Comparison of ENCODE assay signal across 28 mouse cellular contexts in genomic region chr12:72036097-72036661, GRCm38 (mm10). TPM values are rescaled to one million over a fixed set of nuclear protein-coding genes. Genes with fewer than 3 reads are reported as not detected.
DNase-seq lines count a peak whose midpoint lies in the region; ATAC-seq lines count a peak whose summit lies in the region.
"Had no signal": no experiment of that assay in that cellular context is flagged by ENCODE, and none has a peak within 500 bp of the region (broad histone marks: within the 10 kb centered on the region; RNA-seq: fewer than 3 reads in every experiment).

No protein-coding gene starts in this region.

- H3K9ac ChIP-seq in heart, embryonic 11.5 days (ENCODE audit: low read depth, low read length): no peak overlapping the region
- H3K9ac ChIP-seq in heart, embryonic 16.5 days (ENCODE audit: low read length): 0 out of 2 replicates have a peak overlapping the region, but pooled peaks have one; percentile 31
- no peak overlapping the region for H3K9ac ChIP-seq in lung, embryonic 16.5 days (ENCODE audit: low read length)
- H3K9ac ChIP-seq: forebrain, postnatal 0 days; hindbrain, embryonic 12.5 days; liver, embryonic 12.5 days; liver, postnatal 0 days; midbrain, embryonic 13.5 days; neural tube, embryonic 13.5 days had no signal

- no peak for DNase-seq in heart, postnatal 4 days
- no peak for DNase-seq in heart, adult 9 months (ENCODE audit: low spot score in 2 of 2)
- no peak for DNase-seq in lung, postnatal 36 days
- DNase-seq in gastrocnemius, postnatal 25 days: no peak
- DNase-seq in adrenal gland, adult 18-20 months (ENCODE audit: low spot score in 2 of 2): no peak
- DNase-seq: adrenal gland, adult 2 months; adrenal gland, postnatal 36 days; cerebellum, adult 2 months; cerebellum, postnatal 14 days; forebrain, postnatal 0 days; kidney, adult 9 months; kidney, postnatal 10 days; layer of hippocampus, postnatal 36 days; left cerebral cortex, postnatal 4 days; liver, postnatal 0 days; right cerebral cortex, postnatal 4 days; thymus, postnatal 14 days had no signal

- H3K4me1 ChIP-seq in heart, embryonic 11.5 days (ENCODE audit: control insufficient read depth, insufficient read depth, low read length): peaks cover 21% of the 10 kb centered on the region
- peaks cover 24% of the 10 kb centered on the region for H3K4me1 ChIP-seq in heart, embryonic 16.5 days (ENCODE audit: control insufficient read depth, insufficient read depth, low read length)
- H3K4me1 ChIP-seq in lung, embryonic 16.5 days (replicated peaks; ENCODE audit: control insufficient read depth, insufficient read depth, low read length): peaks cover 4% of the 10 kb centered on the region
- H3K4me1 ChIP-seq: hindbrain, embryonic 12.5 days; megakaryocyte, embryonic 14.5 days; midbrain, embryonic 13.5 days; neural tube, embryonic 13.5 days had no signal

- H3K4me3 ChIP-seq in heart, embryonic 11.5 days (ENCODE audit: low read depth, low read length): no peak overlapping the region
- no peak overlapping the region for H3K4me3 ChIP-seq in heart, embryonic 16.5 days (ENCODE audit: low read length)
- H3K4me3 ChIP-seq in lung, embryonic 16.5 days (ENCODE audit: low read length): no peak overlapping the region
- H3K4me3 ChIP-seq: erythroblast, embryonic 14.5 days; hindbrain, embryonic 12.5 days; liver, embryonic 12.5 days; megakaryocyte, embryonic 14.5 days; midbrain, embryonic 13.5 days; neural tube, embryonic 13.5 days had no signal

- H3K36me3 ChIP-seq in heart, embryonic 11.5 days (ENCODE audit: control insufficient read depth, insufficient read depth, low read length): no peaks in the 10 kb centered on the region
- no peaks in the 10 kb centered on the region; the same call in 1 of the 2 replicates for H3K36me3 ChIP-seq in heart, embryonic 16.5 days (ENCODE audit: control insufficient read depth, insufficient read depth)
- H3K36me3 ChIP-seq in lung, embryonic 16.5 days (ENCODE audit: control insufficient read depth, insufficient read depth, low read length): no peaks in the 10 kb centered on the region
- H3K36me3 ChIP-seq: hindbrain, embryonic 12.5 days; liver, embryonic 12.5 days; midbrain, embryonic 13.5 days; neural tube, embryonic 13.5 days had no signal

- H3K27me3 ChIP-seq in heart, embryonic 11.5 days (ENCODE audit: control insufficient read depth, insufficient read depth, low read length): no peaks in the 10 kb centered on the region
- no peaks in the 10 kb centered on the region for H3K27me3 ChIP-seq in heart, embryonic 16.5 days (ENCODE audit: control insufficient read depth, insufficient read depth, low read length)
- no peaks in the 10 kb centered on the region for H3K27me3 ChIP-seq in lung, embryonic 16.5 days (ENCODE audit: control insufficient read depth, insufficient read depth, low read depth, low read length)
- H3K27me3 ChIP-seq: hindbrain, embryonic 12.5 days; liver, embryonic 12.5 days; midbrain, embryonic 13.5 days; neural tube, embryonic 13.5 days had no signal

- no peak overlapping the region for H3K4me2 ChIP-seq in heart, embryonic 11.5 days
- no peak overlapping the region for H3K4me2 ChIP-seq in heart, embryonic 16.5 days (ENCODE audit: low read depth, low read length)
- H3K4me2 ChIP-seq in lung, embryonic 16.5 days (ENCODE audit: low read depth, low read length): no peak overlapping the region
- H3K4me2 ChIP-seq: hindbrain, embryonic 12.5 days; liver, embryonic 12.5 days; midbrain, embryonic 13.5 days; neural tube, embryonic 13.5 days had no signal

- no peaks in the 10 kb centered on the region for H3K9me3 ChIP-seq in heart, embryonic 11.5 days (replicated peaks; ENCODE audit: control insufficient read depth, low read length)
- peaks cover 4% of the 10 kb centered on the region for H3K9me3 ChIP-seq in heart, embryonic 16.5 days (replicated peaks; ENCODE audit: control insufficient read depth, low read length)
- no peaks in the 10 kb centered on the region for H3K9me3 ChIP-seq in lung, embryonic 16.5 days (ENCODE audit: control insufficient read depth, low read length)
- H3K9me3 ChIP-seq: hindbrain, embryonic 12.5 days; liver, embryonic 12.5 days; midbrain, embryonic 13.5 days; neural tube, embryonic 13.5 days had no signal

- no peak for ATAC-seq in heart, embryonic 11.5 days (replicated peaks; ENCODE audit: insufficient number of reproducible peaks, low FRiP score, low TSS enrichment)
- peak; percentile 67; the same call in 1 of the 2 replicates for ATAC-seq in heart, embryonic 16.5 days (replicated peaks; ENCODE audit: extremely low read depth, insufficient read depth, low FRiP score)
- ATAC-seq in lung, embryonic 16.5 days (ENCODE audit: low read depth): no peak
- ATAC-seq: forebrain, postnatal 0 days; hindbrain, postnatal 0 days; intestine, postnatal 0 days; liver, embryonic 12.5 days; liver, postnatal 0 days; midbrain, embryonic 13.5 days had no signal

- peak overlapping the region; percentile 62; the same call in 1 of the 2 replicates for H3K27ac ChIP-seq in heart, embryonic 11.5 days (ENCODE audit: low read depth, low read length)
- peak overlapping the region; percentile 77 for H3K27ac ChIP-seq in heart, embryonic 16.5 days (ENCODE audit: low read length)
- 0 out of 2 replicates have a peak overlapping the region, but pooled peaks have one; percentile 12 for H3K27ac ChIP-seq in lung, embryonic 16.5 days (ENCODE audit: low read length)
- H3K27ac ChIP-seq: hindbrain, embryonic 12.5 days; hindbrain, postnatal 0 days; liver, embryonic 12.5 days; midbrain, embryonic 13.5 days; neural tube, embryonic 13.5 days had no signal

- 23% methylated on average over 9 of the region's 9 CpGs for WGBS in heart, embryonic 11.5 days (ENCODE audit: insufficient replicate concordance)
- WGBS in heart, embryonic 16.5 days: 23% methylated on average over 9 of the region's 9 CpGs
- 30% methylated on average over 9 of the region's 9 CpGs for WGBS in lung, embryonic 16.5 days

RNA-seq across cellular contexts. Expression of gene Gpr135, which starts 34.7 kb away (rescaled TPM):
- 0.34 and 0.62 TPM in 2 replicates for polyA plus RNA-seq in heart, embryonic 11.5 days (2014; fragmentation: Nextera tagmentation; extraction: Ambion mirVana)
- total RNA-seq in heart, postnatal 4 days (2021): under 1 TPM; 0.59 to 0.67 TPM
- polyA plus RNA-seq in heart, embryonic 16.5 days (2015; fragmentation: Nextera tagmentation; extraction: Ambion mirVana): 0.42 and 0.53 TPM in 2 replicates
- polyA plus RNA-seq in lung, embryonic 16.5 days (2015; fragmentation: Nextera tagmentation; extraction: Ambion mirVana): 0.34 and 0.46 TPM in 2 replicates
- under 1 TPM; 0.20 to 0.32 TPM for total RNA-seq in gastrocnemius, postnatal 25 days (2021)
- total RNA-seq in adrenal gland, adult 18-20 months (2021): 1 to 10 TPM; 2.4 to 3.1 TPM
- polyA plus RNA-seq: erythroblast, embryonic 14.5 days had no signal

RNA-seq across cellular contexts. Expression of gene L3hypdh, which starts 49.1 kb away (rescaled TPM):
- polyA plus RNA-seq in heart, embryonic 11.5 days (2014; fragmentation: Nextera tagmentation; extraction: Ambion mirVana): 17.1 and 18.5 TPM in 2 replicates
- 10 to 100 TPM; 12.2 to 13.7 TPM for total RNA-seq in heart, postnatal 4 days (2021)
- 19.6 and 21.4 TPM in 2 replicates for polyA plus RNA-seq in heart, embryonic 16.5 days (2015; fragmentation: Nextera tagmentation; extraction: Ambion mirVana)
- 19.8 and 22.0 TPM in 2 replicates for polyA plus RNA-seq in lung, embryonic 16.5 days (2015; fragmentation: Nextera tagmentation; extraction: Ambion mirVana)
- total RNA-seq in gastrocnemius, postnatal 25 days (2021): 1 to 10 TPM in 1 of 2 experiments, under 1 TPM in 1; 0.77 to 1.8 TPM
- 10 to 100 TPM; 13.0 to 13.8 TPM for total RNA-seq in adrenal gland, adult 18-20 months (2021)
- polyA plus RNA-seq: erythroblast, embryonic 14.5 days had no signal

RNA-seq across cellular contexts. Expression of gene Jkamp, which starts 49.2 kb away (rescaled TPM):
- polyA plus RNA-seq in heart, embryonic 11.5 days (2014; fragmentation: Nextera tagmentation; extraction: Ambion mirVana): 54.7 and 62.3 TPM in 2 replicates
- total RNA-seq in heart, postnatal 4 days (2021): 10 to 100 TPM; 33.2 to 36.1 TPM
- polyA plus RNA-seq in heart, embryonic 16.5 days (2015; fragmentation: Nextera tagmentation; extraction: Ambion mirVana): 75.3 and 77.9 TPM in 2 replicates
- polyA plus RNA-seq in lung, embryonic 16.5 days (2015; fragmentation: Nextera tagmentation; extraction: Ambion mirVana): 65.0 and 71.4 TPM in 2 replicates
- 10 to 100 TPM in 1 of 2 experiments, 1 to 10 TPM in 1; 8.0 to 10.9 TPM for total RNA-seq in gastrocnemius, postnatal 25 days (2021)
- 10 to 100 TPM; 36.5 to 49.8 TPM for total RNA-seq in adrenal gland, adult 18-20 months (2021)

Comparison
In these comparisons a context has a peak if more than half of its experiments do, and no peak if none do; other contexts are left out.
1. H3K27ac ChIP-seq: peak in every context shown above with its lines; median percentile 77 in heart, embryonic 16.5 days; 62 in heart, embryonic 11.5 days; 12 in lung, embryonic 16.5 days.
2. RNA of gene L3hypdh, which starts 49.1 kb away (total RNA-seq): 13.0 to 13.8 TPM in adrenal gland, adult 18-20 months and 12.2 to 13.7 TPM in heart, postnatal 4 days; 0.77 to 1.8 TPM in gastrocnemius, postnatal 25 days; every median in the first group is over 4 times any median in the second.